Mouse (Mus musculus) myocyte (in vitro differentiated cells): ENCODE measurements around the gene Ncapg2. TPM values are rescaled to one million over a fixed set of nuclear protein-coding genes. Genes with fewer than 3 reads are reported as not detected.

ENCODE experiments used
- H3K27me3 ChIP-seq: one replicate; pipeline ENCODE4 v1.6.1; 2011; ENCODE audit not compliant: control insufficient read depth, insufficient read depth, insufficient read length
- H3K36me3 ChIP-seq: one replicate; pipeline ENCODE4 v1.6.1; 2011; ENCODE audit not compliant: control insufficient read depth, insufficient read depth
- H3K4me2 ChIP-seq: one replicate; pipeline ENCODE4 v1.6.1; 2011; ENCODE audit warnings: low read depth, control low read depth
- H3K4me3 ChIP-seq: one replicate; pipeline ENCODE4 v1.5.1; 2011; ENCODE audit warnings: mild to moderate bottlenecking, control low read depth, moderate library complexity
- H3K79me2 ChIP-seq: one replicate; pipeline ENCODE4 v1.6.1; 2011; ENCODE audit not compliant: control insufficient read depth, insufficient read depth
- H3ac ChIP-seq: one replicate; pipeline ENCODE4 v1.6.1; 2011; ENCODE audit not compliant: control insufficient read depth, insufficient read length
- CEBPB ChIP-seq: IDR thresholded peaks from 2 replicates; pipeline ENCODE4 v1.6.1; 2011; ENCODE audit warnings: mild to moderate bottlenecking, moderate library complexity; ENCODE audit not compliant: poor library complexity, insufficient read depth, severe bottlenecking
- E2F4 ChIP-seq: IDR thresholded peaks from one replicate; pipeline ENCODE4 v1.6.1; 2011; ENCODE audit warnings: mild to moderate bottlenecking, control low read depth, moderate library complexity; ENCODE audit not compliant: insufficient read depth
- MAX ChIP-seq: IDR thresholded peaks from one replicate; pipeline ENCODE4 v1.6.1; 2011; ENCODE audit warnings: low read depth, mild to moderate bottlenecking, control low read depth
- MYOD1 ChIP-seq, 3 experiments: IDR thresholded peaks; one replicate each; pipeline ENCODE4 v1.6.1; 2011; ENCODE audit warnings: control low read depth in 2 of 3, low read depth in 2 of 3, mild to moderate bottlenecking in 2 of 3, moderate library complexity in 1 of 3; ENCODE audit not compliant: insufficient read length in 2 of 3, control insufficient read depth in 1 of 3
- MYOG ChIP-seq, 3 experiments: IDR thresholded peaks; one replicate each; pipeline ENCODE4 v1.6.1; 2011; ENCODE audit warnings: control low read depth in 2 of 3, low read depth in 2 of 3, mild to moderate bottlenecking in 2 of 3; ENCODE audit not compliant: insufficient read length in 2 of 3, control insufficient read depth in 1 of 3, insufficient read depth in 1 of 3
- POLR2A ChIP-seq: IDR thresholded peaks from one replicate; pipeline ENCODE4 v1.6.1; 2011; ENCODE audit warnings: low read depth, mild to moderate bottlenecking, control low read depth, moderate library complexity; ENCODE audit not compliant: insufficient read length
- POLR2AphosphoS2 ChIP-seq: IDR thresholded peaks from one replicate; pipeline ENCODE4 v1.6.1; 2011; ENCODE audit warnings: low read depth, control low read depth; ENCODE audit not compliant: insufficient read length
- REST ChIP-seq: IDR thresholded peaks from one replicate; pipeline ENCODE4 v1.6.1; 2011; ENCODE audit warnings: mild to moderate bottlenecking, control low read depth, moderate library complexity; ENCODE audit not compliant: insufficient read depth, insufficient read length
- SRF ChIP-seq: IDR thresholded peaks from one replicate; pipeline ENCODE4 v1.6.1; 2011; ENCODE audit warnings: low read depth; ENCODE audit not compliant: control insufficient read depth, insufficient read length
- TCF12 ChIP-seq: IDR thresholded peaks from one replicate; pipeline ENCODE4 v1.6.1; 2011; ENCODE audit warnings: mild to moderate bottlenecking, control low read depth; ENCODE audit not compliant: poor library complexity, insufficient read depth, severe bottlenecking
- TCF3 ChIP-seq: IDR thresholded peaks from one replicate; pipeline ENCODE4 v1.6.1; 2011; ENCODE audit warnings: low read depth, control low read depth; ENCODE audit not compliant: insufficient read length
- USF1 ChIP-seq: IDR thresholded peaks from one replicate; pipeline ENCODE4 v1.6.1; 2011; ENCODE audit warnings: low read depth, mild to moderate bottlenecking, control low read depth, moderate library complexity
- polyA plus RNA-seq: library from polyadenylated mRNA; unstranded; fragments of >200 nt; fragmentation: generic; extraction: Trizol; gene quantifications from one replicate; pipeline ENCODE4 v1.2.1, GENCODE M21; 2012; ENCODE audit warnings: missing spikeins

Gene Ncapg2
- polyA plus RNA-seq, 1 experiment: 4.4 TPM

GRCm38 (mm10) chr12:116490575-116491356 is 85.6 kb downstream of the Ncapg2 start:
- Histone ChIP-seq H3ac (no peak overlapping the region), H3K36me3 (no peaks in the 10 kb centered on the region), H3K79me2 (no peaks in the 10 kb centered on the region), H3K27me3 (peaks cover 4% of the 10 kb centered on the region), H3K4me2 (no peak overlapping the region), H3K4me3 (no peak overlapping the region)
- TF ChIP-seq USF1 (no peak), MAX (no peak), MYOG (IDR thresholded peaks at IDR 0.05; ENCODE audit: control insufficient read depth in 1 of 3, insufficient read depth in 1 of 3, insufficient read length in 2 of 3, low read depth in 2 of 3) (no peak), TCF12 (no peak), POLR2A (no peak), E2F4 (no peak), TCF3 (no peak), MYOD1 (IDR thresholded peaks at IDR 0.05; ENCODE audit: control insufficient read depth in 1 of 3, insufficient read length in 2 of 3, low read depth in 2 of 3) (no peak), REST (no peak), POLR2AphosphoS2 (no peak), CEBPB (no peak), SRF (no peak)

GRCm38 (mm10) chr12:116498666-116499065 is 93.5 kb downstream of the Ncapg2 start:
- Histone ChIP-seq H3K36me3 (no peaks in the 10 kb centered on the region), H3K4me2 (no peak overlapping the region), H3K4me3 (no peak overlapping the region), H3ac (no peak overlapping the region), H3K79me2 (no peaks in the 10 kb centered on the region), H3K27me3 (no peaks in the 10 kb centered on the region)
- TF ChIP-seq USF1 (no peak), CEBPB (no peak), TCF12 (no peak), POLR2AphosphoS2 (no peak)

DNA sequence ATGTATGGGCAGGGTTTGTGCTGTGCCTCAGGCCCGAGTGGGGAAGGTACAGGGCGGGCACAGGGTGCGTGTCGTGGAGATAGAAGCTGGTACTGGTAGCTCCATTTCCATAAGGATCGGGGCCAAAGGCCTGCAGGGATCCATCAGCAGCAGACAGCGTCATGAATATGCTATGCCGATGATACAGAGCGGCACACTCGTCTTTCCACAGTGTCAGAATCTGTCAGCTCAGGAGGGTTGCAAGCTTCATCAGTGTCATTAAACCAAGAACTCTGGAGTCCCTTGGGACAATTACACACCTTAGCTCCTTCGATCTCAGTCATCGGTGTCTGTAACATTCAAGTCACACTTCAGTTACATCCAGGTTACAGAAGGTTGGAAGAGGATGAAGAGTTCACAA is 95.5 kb downstream of the Ncapg2 start:
- no peak overlapping the region for H3K4me3 ChIP-seq
- TF ChIP-seq MAX (no peak), POLR2AphosphoS2 (no peak), MYOD1 (IDR thresholded peaks at IDR 0.05; ENCODE audit: control insufficient read depth in 1 of 3, insufficient read length in 2 of 3, low read depth in 2 of 3) (no peak), TCF3 (no peak), REST (no peak), POLR2A (no peak), E2F4 (no peak), USF1 (no peak), SRF (no peak), CEBPB (no peak), TCF12 (no peak), MYOG (IDR thresholded peaks at IDR 0.05; ENCODE audit: control insufficient read depth in 1 of 3, insufficient read depth in 1 of 3, insufficient read length in 2 of 3, low read depth in 2 of 3) (no peak)

DNA sequence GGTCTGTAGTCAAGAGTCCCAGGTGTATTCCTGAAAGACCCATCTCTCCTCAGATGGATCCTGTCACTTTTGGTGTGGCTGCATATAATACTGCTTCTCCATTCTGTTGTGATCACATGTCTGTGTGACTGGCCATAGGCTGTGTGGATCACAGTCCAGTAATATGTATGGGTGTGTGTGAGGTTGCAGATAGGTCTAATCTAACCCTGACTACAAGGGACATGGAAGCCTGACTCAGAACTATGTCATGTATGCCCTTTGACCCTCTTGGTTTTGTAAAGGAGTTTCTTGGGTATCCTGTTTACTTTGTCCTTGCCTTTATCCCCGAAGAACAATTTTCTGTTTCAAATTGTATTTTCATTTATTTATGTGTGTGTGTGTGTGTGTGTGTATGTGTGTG is 107.3 kb downstream of the Ncapg2 start:
- no peaks in the 10 kb centered on the region for H3K79me2 ChIP-seq
- no peaks in the 10 kb centered on the region for H3K36me3 ChIP-seq
- no peak overlapping the region for H3K4me2 ChIP-seq
- H3ac ChIP-seq: no peak overlapping the region
- no peak for TF ChIP-seq POLR2A
- H3K27me3 ChIP-seq: no peaks in the 10 kb centered on the region
- no peak overlapping the region for H3K4me3 ChIP-seq

More for the DNA sequence above, 95.5 kb downstream of the Ncapg2 start:
- Histone ChIP-seq H3K79me2 (no peaks in the 10 kb centered on the region), H3ac (no peak overlapping the region), H3K27me3 (no peaks in the 10 kb centered on the region), H3K4me2 (no peak overlapping the region), H3K36me3 (no peaks in the 10 kb centered on the region)

Other genes starting within 250 kb of the Ncapg2 start
- gene Wdr60, start 142.4 kb upstream of the Ncapg2 start, polyA plus RNA-seq: 4.5 TPM
- not detected for gene Gm11027, start 130.0 kb upstream of the Ncapg2 start, polyA plus RNA-seq
- 16.1 TPM for gene Esyt2, start 124.2 kb upstream of the Ncapg2 start, polyA plus RNA-seq
- gene Ptprn2, start 80.3 kb downstream of the Ncapg2 start, polyA plus RNA-seq: 0.22 TPM